Mouse (Mus musculus) liver, postnatal 0 days (tissue): ENCODE data around the gene Flna.

Source experiments
- CTCF ChIP-seq: sonication (generic); IDR thresholded peaks from 2 replicates; pipeline ENCODE4 v1.5.1; 2016; ENCODE audit warnings: antibody characterized with exemption, low read depth
- EP300 ChIP-seq: IDR thresholded peaks from 2 replicates; pipeline ENCODE4 v1.6.1; 2016; ENCODE audit warnings: antibody characterized with exemption, low read depth, mild to moderate bottlenecking

DNA sequence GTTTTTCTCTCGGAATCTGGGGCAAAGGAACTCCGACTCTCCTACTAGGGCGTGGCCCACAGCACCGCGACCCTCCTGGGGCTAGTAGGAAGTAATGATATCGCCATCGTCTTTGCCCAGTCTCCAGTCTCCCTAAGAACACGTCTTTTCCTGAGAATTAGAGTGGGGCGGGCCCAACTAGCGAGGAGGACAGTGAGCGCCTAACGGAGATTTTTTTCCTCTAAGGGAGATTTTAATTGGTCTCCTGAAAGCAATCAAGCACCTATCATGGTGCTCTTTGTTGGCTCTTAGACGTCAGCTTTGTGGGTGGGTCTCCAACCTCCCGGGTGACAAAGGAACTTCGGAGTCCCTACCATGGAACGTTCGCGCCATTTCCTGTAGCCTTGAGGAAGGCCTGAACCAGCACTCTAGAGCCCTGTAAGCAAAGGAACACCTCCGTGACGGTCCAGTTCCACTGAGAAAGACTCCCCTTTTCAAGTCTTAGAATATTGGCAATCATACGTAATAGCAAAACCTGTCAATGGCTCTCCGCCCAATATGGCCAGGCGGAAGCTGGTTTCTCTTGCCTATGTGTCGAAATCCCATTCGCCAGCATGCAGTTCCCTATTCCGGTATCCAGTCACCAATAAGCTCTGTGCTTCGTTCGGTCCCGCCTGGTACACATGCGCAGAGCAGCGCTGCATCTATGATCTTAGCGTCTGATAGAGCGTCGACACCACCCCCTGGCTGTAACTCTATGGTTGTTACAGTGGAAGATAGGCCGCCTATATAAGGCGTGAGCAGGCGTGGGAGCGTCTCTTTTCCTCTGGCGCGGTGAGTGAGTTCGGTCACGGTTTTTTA is 20.7 kb upstream of the Flna start, which contains the start of gene Rpl10:
- peak; percentile 65 for TF ChIP-seq CTCF
- TF ChIP-seq EP300: peak; percentile 75
